Mouse (Mus musculus): ENCODE data around the gene Ltb4r1.

Gene Ltb4r1

GRCm38 (mm10) chr14:55787731-55788130 is 22.0 kb downstream of the Ltb4r1 start:
- POLR2A ChIA-PET = interaction anchor here (0.9 to 1.9 kb wide), 25 partner anchors 9 to 228 kb away, joined by 3 to 6 read pairs (median 4); partner anchors contain the start of genes Gmpr2 (in 2 of the 4), Ltb4r2 (in 2 of the 4), Nedd8 (in 2 of the 4) and Nfatc4 (in 2 of the 4)
- CTCF ChIA-PET = interaction anchor here in 3 of 4 experiments (0.9 to 2.1 kb wide), 17 partner anchors 9 to 763 kb away, joined by 3 to 10 read pairs (median 4); partner anchors contain the start of genes Gmpr2 (in 1 of the 3) and Nedd8 (in 1 of the 3)

DNA sequence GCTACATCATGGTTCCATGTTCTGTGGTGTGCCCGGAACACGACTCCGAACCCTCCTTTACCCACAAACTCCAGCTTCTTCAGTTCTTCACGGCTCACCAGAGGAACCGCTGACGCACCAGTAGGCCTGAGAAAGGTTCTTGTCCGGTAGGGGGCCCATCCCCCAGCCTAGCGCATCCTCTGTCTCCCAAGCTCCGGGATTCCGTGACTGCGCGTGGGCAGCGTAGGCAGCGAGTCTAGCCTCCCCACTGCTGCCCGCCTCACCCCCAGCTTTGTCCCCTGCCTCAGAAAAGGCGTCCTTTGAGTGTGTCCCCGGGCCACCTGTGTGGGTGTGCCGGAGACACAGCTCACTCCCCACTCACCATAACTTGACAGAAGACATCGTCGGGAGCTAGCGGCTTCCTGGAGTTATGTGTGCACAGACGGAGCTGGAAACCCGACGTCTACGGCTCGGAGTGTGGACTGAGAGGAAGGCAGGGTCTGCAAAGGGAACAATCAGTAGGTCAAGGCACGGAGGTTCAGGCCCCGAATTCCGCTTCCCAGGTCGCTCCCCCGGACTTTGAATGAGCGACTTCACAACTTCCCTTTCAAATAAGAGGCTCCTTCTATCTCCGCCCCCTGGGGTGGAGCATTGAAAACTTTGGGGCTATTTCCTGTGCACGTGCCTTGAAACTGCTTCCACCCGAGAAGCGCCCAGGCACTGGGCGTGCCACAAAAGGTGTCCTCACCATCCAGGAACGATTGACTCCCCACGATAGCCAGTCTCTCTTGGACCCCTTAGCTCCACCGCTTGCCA is 22.7 kb downstream of the Ltb4r1 start, which contains the start of gene Ripk3:
Ripk3 (minus strand) TSS at position 610 of the 795 bp plus-strand sequence.
- CTCF ChIA-PET = interaction anchor here in 3 of 4 experiments (0.5 to 2.1 kb wide), 23 partner anchors 9 to 764 kb away, joined by 3 to 10 read pairs (median 3); partner anchors contain the start of genes Gmpr2 (in 1 of the 3), Nedd8 (in 1 of the 3), Nynrin (in 1 of the 3) and Tinf2 (in 1 of the 3)
- POLR2A ChIA-PET = interaction anchor here (0.6 to 1.9 kb wide), 27 partner anchors 9 to 228 kb away, joined by 3 to 6 read pairs (median 4); partner anchors contain the start of genes Gmpr2 (in 2 of the 4), Ltb4r2 (in 2 of the 4), Nedd8 (in 2 of the 4) and Nfatc4 (in 2 of the 4)

GRCm38 (mm10) chr14:55793461-55793860 is 27.7 kb downstream of the Ltb4r1 start:
- CTCF ChIA-PET = no interaction called here

GRCm38 (mm10) chr14:55793946-55794345 is 28.2 kb downstream of the Ltb4r1 start:
- CTCF ChIA-PET = no interaction called here
- POLR2A ChIA-PET = interaction anchor here in 1 of 4 experiments (1.4 kb wide), 1 partner anchor 112 kb away, joined by 3 read pairs; no protein-coding TSS in a partner anchor

More at GRCm38 (mm10) chr14:55793461-55793860, 27.7 kb downstream of the Ltb4r1 start:
- POLR2A ChIA-PET = interaction anchor here in 1 of 4 experiments (1.4 kb wide), 1 partner anchor 113 kb away, joined by 3 read pairs; no protein-coding TSS in a partner anchor

DNA sequence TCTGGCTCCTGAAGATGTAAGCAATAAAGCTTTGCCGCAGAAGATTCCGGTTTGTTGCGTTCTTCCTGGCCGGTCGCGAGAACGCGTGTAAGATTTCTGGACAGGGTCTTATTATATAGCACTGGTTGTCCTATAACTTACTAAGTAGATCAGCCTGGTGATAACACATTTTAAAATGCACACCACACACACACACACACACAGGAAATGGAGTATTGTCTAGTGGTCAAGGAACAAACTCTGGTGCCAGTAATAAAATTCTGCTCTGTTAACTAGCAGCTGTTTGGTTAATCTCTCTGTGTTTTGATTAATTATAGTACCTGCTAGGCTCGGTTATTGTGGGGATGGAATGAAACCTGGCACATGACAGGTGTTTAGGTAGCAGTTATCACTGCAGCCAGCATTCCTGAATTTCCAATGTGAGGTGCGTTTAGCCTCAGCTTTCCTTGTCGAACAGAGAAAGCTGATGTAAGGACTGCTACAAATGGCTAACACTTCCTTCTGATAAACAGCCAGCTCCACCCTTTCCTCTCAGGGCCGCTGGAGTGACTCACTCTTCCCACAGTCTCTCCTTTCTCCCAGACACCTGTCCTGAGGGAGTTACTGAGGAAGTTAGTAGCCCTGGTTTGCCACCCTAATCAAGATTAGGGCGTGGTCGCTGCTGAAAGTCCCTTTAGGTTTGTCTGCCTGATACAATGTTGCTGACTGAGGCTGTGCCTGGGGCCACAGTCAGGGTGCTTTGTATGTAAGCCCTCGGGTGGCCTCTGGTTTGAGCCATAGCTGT is 29.8 kb downstream of the Ltb4r1 start:
- POLR2A ChIA-PET = interaction anchor here in 2 of 4 experiments (0.9 to 1.4 kb wide), 3 partner anchors 20 to 35 kb away, joined by 4 to 5 read pairs (median 5); no protein-coding TSS in a partner anchor
- CTCF ChIA-PET = interaction anchor here in 1 of 4 experiments (0.9 to 1.0 kb wide), 2 partner anchors 14 to 25 kb away, joined by 3 to 4 read pairs; no protein-coding TSS in a partner anchor

DNA sequence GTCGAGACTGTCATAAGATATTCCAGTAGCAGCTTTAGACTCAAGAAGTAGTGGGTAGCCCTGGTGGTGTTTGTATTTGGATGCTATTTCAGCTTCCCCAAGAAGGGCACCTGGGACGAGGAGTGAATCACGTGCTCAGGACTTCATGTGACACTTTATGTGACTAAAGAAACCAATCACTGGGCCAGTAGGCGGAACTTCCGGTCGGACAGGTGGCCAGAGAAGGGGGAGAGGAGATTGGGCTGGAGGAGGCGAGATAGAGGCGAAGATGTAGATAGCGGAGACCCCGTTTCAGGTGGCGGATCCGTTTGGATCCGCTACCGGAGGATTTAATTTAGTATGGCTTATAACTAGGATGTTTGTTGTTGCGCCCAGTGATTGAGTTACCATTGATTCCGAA is 49.1 kb downstream of the Ltb4r1 start:
- CTCF ChIA-PET = interaction anchor here in 3 of 4 experiments (0.6 to 1.5 kb wide), 4 partner anchors 34 to 104 kb away, joined by 3 read pairs; no protein-coding TSS in a partner anchor
- POLR2A ChIA-PET = interaction anchor here in 3 of 4 experiments (0.8 to 19.1 kb wide), 41 partner anchors 9 to 729 kb away, joined by 3 to 686 read pairs (median 4); partner anchors contain the start of genes Gmpr2 (in 2 of the 3), Khnyn (in 2 of the 3), Nedd8 (in 2 of the 3) and Nfatc4 (in 2 of the 3)

- CTCF ChIA-PET = interaction anchor here in 3 of 4 experiments (0.6 to 1.5 kb wide), 7 partner anchors 21 to 106 kb away, joined by 3 read pairs; no protein-coding TSS in a partner anchor
- POLR2A ChIA-PET = interaction anchor here (0.6 to 19.1 kb wide), 52 partner anchors 8 to 730 kb away, joined by 3 to 686 read pairs (median 4); partner anchors contain the start of genes Gmpr2 (in 2 of the 4), Khnyn (in 2 of the 4), Nedd8 (in 2 of the 4) and Nfatc4 (in 2 of the 4)
Observed at GRCm38 (mm10) chr14:55815310-55815751, 49.6 kb downstream of the Ltb4r1 start.

Data from embryonic stem cell, embryonic (primary cell).